Mouse (Mus musculus) embryonic facial prominence, embryonic 14.5 days (tissue): ENCODE measurements around the gene Tbc1d14. TPM values are rescaled to one million over a fixed set of nuclear protein-coding genes. Genes with fewer than 3 reads are reported as not detected.

Experiments used
- ATAC-seq: fragments of 200-750 bp; cut with Nextera tagmentation; 2 replicates; pipeline ENCODE4 v1.8.0; 2017; ENCODE audit warnings: low read depth, moderate number of reproducible peaks, moderate TSS enrichment
- DNase-seq: peaks from one replicate; pipeline ENCODE4 v3.0.0-alpha.2; 2015; ENCODE audit warnings: low spot score
- H3K27ac ChIP-seq: fragments of 300-500 bp; sonication (generic); replicated peaks from 2 replicates; pipeline ENCODE4 v1.5.1; 2014; ENCODE audit warnings: low read depth, mild to moderate bottlenecking, low read length, moderate library complexity
- H3K27me3 ChIP-seq: fragments of 300-500 bp; sonication (generic); replicated peaks from 2 replicates; pipeline ENCODE4 v1.6.1; 2014; ENCODE audit warnings: low read length; ENCODE audit not compliant: control insufficient read depth, insufficient read depth
- H3K36me3 ChIP-seq: fragments of 300-500 bp; sonication (generic); 2 replicates; pipeline ENCODE4 v1.6.1; 2014; ENCODE audit warnings: low read length, mixed read lengths; ENCODE audit not compliant: control insufficient read depth, insufficient read depth
- H3K4me1 ChIP-seq: fragments of 300-500 bp; sonication (generic); 2 replicates; pipeline ENCODE4 v1.6.1; 2014; ENCODE audit warnings: antibody characterized with exemption, low read length; ENCODE audit not compliant: control insufficient read depth, insufficient read depth
- H3K4me2 ChIP-seq: fragments of 300-500 bp; sonication (generic); 2 replicates; pipeline ENCODE4 v1.6.1; 2014; ENCODE audit warnings: low read depth, mild to moderate bottlenecking, low read length, moderate library complexity, mixed read lengths
- H3K4me3 ChIP-seq: fragments of 300-500 bp; sonication (generic); 2 replicates; pipeline ENCODE4 v1.5.1; 2014; ENCODE audit warnings: low read depth, mild to moderate bottlenecking, low read length
- H3K9ac ChIP-seq: fragments of 300-500 bp; sonication (generic); 2 replicates; pipeline ENCODE4 v1.6.1; 2014; ENCODE audit warnings: low read depth, mild to moderate bottlenecking, low read length, moderate library complexity, mixed read lengths
- H3K9me3 ChIP-seq: fragments of 300-500 bp; sonication (generic); 2 replicates; pipeline ENCODE4 v1.6.1; 2016; ENCODE audit warnings: low read length; ENCODE audit not compliant: control insufficient read depth
- WGBS: fragments of 180-500 bp; shearing (Covaris S2); extraction: QIAGEN DNeasy Blood & Tissue Kit; methylation state at CpG from one replicate; pipeline ENCODE4 v1.1.7; 2014; 5-methylcytosine and 5-hydroxymethylcytosine counted together
- polyA plus RNA-seq: library from polyadenylated mRNA; unstranded; fragments of >200 nt; fragmentation: Nextera tagmentation; extraction: Ambion mirVana; gene quantifications from 2 replicates; pipeline ENCODE4 v1.2.1, GENCODE M21; 2014

The Tbc1d14 gene
- polyA plus RNA-seq, 1 experiment from 2014 or later, result 38.5 TPM

DNA sequence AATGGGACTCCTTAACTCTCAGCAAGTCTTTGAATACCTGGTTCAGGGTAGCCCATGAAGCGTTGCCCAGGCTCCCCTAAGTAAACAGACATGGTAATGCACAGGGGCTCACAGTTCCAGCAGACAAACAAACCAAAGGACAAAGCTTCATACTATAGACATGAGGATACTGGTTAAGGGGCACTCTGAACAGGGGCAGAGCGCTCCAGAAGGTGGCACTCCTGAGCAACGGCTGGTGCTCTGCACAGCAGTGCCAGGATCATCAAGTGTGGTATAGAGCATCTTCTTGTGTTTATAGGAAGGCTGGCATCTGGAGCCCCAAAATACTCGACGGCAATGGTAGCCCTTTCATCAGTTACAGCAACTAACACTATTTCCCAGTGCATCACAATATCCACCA is 10.0 kb upstream of the Tbc1d14 start:
- H3K36me3 ChIP-seq, result peaks cover 81% of the 10 kb centered on the region
- DNase-seq, result no peak
- H3K4me2 ChIP-seq, result no peak overlapping the region
- WGBS, result 81% methylated on average over 5 of the region's 5 CpGs
- H3K27ac ChIP-seq, result no peak overlapping the region
- no peaks in the 10 kb centered on the region for H3K9me3 ChIP-seq
- H3K4me3 ChIP-seq, result no peak overlapping the region
- 0 out of 2 replicates have a peak, but pooled peaks have one; percentile 57 for ATAC-seq
- no peak overlapping the region for H3K9ac ChIP-seq
- no peaks in the 10 kb centered on the region for H3K27me3 ChIP-seq
- H3K4me1 ChIP-seq, result no peaks in the 10 kb centered on the region

- Histone ChIP-seq H3K4me3 (no peak overlapping the region), H3K27me3 (no peaks in the 10 kb centered on the region), H3K4me1 (no peaks in the 10 kb centered on the region), H3K9me3 (no peaks in the 10 kb centered on the region), H3K9ac (no peak overlapping the region), H3K4me2 (no peak overlapping the region), H3K36me3 (peaks cover 75% of the 10 kb centered on the region), H3K27ac (no peak overlapping the region)
- WGBS, result 95% methylated on average over 9 of the region's 9 CpGs
- ATAC-seq (no peak), DNase-seq (no peak)
These were observed 9.0 kb upstream of the Tbc1d14 start for GRCm38 (mm10) chr5:36602028-36602427.

DNA sequence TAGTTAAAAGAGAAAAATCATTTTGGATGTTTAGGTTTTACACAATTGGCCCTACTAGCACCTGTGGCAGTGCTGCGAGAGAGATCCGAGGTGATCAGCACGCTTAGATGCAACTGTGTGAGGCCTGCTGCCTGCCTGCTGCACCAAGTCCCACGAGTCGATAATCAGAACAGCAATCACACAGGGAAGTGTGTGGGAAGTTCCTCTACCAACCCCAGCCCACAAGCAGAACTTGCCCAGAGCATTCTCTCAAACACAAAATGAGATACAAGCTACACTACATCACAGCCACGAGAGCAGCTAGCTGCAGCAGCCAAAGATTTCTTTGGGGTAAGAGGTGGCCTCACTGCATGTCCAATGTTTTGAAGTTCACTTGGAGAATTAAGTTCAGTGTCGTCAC is 8.4 kb upstream of the Tbc1d14 start:
- DNase-seq, result no peak
- ATAC-seq, result no peak

GRCm38 (mm10) chr5:36598883-36599282 is 5.8 kb upstream of the Tbc1d14 start:
- H3K36me3 ChIP-seq, result peaks cover 47% of the 10 kb centered on the region
- DNase-seq (no peak), ATAC-seq (no peak)
- no peak overlapping the region for H3K4me3 ChIP-seq
- H3K27me3 ChIP-seq, result no peaks in the 10 kb centered on the region
- no peaks in the 10 kb centered on the region for H3K9me3 ChIP-seq
- WGBS, result 91% methylated on average over 1 of the region's 1 CpGs
- no peak overlapping the region for H3K4me2 ChIP-seq
- no peak overlapping the region for H3K27ac ChIP-seq
- H3K9ac ChIP-seq, result no peak overlapping the region
- H3K4me1 ChIP-seq, result no peaks in the 10 kb centered on the region

More for the DNA sequence above, 8.4 kb upstream of the Tbc1d14 start:
- Histone ChIP-seq H3K27ac (no peak overlapping the region), H3K4me1 (no peaks in the 10 kb centered on the region), H3K4me2 (no peak overlapping the region), H3K36me3 (peaks cover 69% of the 10 kb centered on the region), H3K9ac (no peak overlapping the region), H3K9me3 (no peaks in the 10 kb centered on the region), H3K4me3 (no peak overlapping the region), H3K27me3 (no peaks in the 10 kb centered on the region)
- 94% methylated on average over 7 of the region's 7 CpGs for WGBS

GRCm38 (mm10) chr5:36597653-36598052 is 4.6 kb upstream of the Tbc1d14 start:
- Histone ChIP-seq H3K4me1 (no peaks in the 10 kb centered on the region), H3K27me3 (no peaks in the 10 kb centered on the region), H3K27ac (no peak overlapping the region), H3K36me3 (peaks cover 35% of the 10 kb centered on the region), H3K9ac (no peak overlapping the region), H3K9me3 (no peaks in the 10 kb centered on the region), H3K4me3 (no peak overlapping the region), H3K4me2 (no peak overlapping the region)
- DNase-seq, result no peak
- WGBS, result 34% methylated on average over 4 of the region's 4 CpGs
- 0 out of 2 replicates have a peak, but pooled peaks have one; percentile 46 for ATAC-seq

DNA sequence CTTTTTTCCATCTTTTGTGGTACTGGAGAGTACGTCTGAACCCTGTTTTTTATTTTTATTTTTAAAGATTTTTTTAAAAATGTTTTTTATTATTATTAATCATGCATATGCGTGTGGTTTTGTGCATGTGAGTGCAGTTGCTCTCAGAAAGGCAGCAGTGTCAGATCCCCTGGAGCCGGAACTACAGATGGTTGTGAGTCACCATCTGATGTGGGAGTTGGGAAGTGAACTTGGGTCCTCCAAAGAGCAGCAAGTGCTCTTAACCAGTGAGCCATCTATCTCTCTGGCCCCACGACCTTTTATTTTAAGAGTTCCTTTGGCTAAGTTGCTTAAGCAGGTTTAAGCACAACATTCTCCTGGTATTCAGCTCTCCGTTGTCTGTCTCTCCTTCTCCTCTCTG is 3.1 kb upstream of the Tbc1d14 start:
- Histone ChIP-seq H3K4me2 (no peak overlapping the region), H3K36me3 (peaks cover 21% of the 10 kb centered on the region), H3K4me1 (no peaks in the 10 kb centered on the region), H3K27ac (no peak overlapping the region), H3K27me3 (no peaks in the 10 kb centered on the region), H3K9ac (no peak overlapping the region), H3K9me3 (no peaks in the 10 kb centered on the region), H3K4me3 (no peak overlapping the region)
- DNase-seq, result no peak
- WGBS, result 76% methylated on average over 5 of the region's 5 CpGs
- no peak for ATAC-seq

GRCm38 (mm10) chr5:36595115-36595514 is 2.0 kb upstream of the Tbc1d14 start:
- Histone ChIP-seq H3K4me2 (no peak overlapping the region), H3K4me3 (no peak overlapping the region), H3K27me3 (no peaks in the 10 kb centered on the region), H3K9ac (no peak overlapping the region), H3K36me3 (peaks cover 12% of the 10 kb centered on the region; the same call in 1 of the 2 replicates), H3K4me1 (no peaks in the 10 kb centered on the region), H3K27ac (no peak overlapping the region), H3K9me3 (no peaks in the 10 kb centered on the region)
- ATAC-seq (no peak), DNase-seq (no peak)
- WGBS, result 15% methylated on average over 3 of the region's 3 CpGs

- H3K9ac ChIP-seq, result no peak overlapping the region
- H3K9me3 ChIP-seq, result no peaks in the 10 kb centered on the region
- no peak overlapping the region for H3K4me2 ChIP-seq
- no peak overlapping the region for H3K27ac ChIP-seq
- DNase-seq (no peak), ATAC-seq (no peak)
- H3K27me3 ChIP-seq, result no peaks in the 10 kb centered on the region
- WGBS, result 86% methylated on average over 3 of the region's 3 CpGs
- no peak overlapping the region for H3K4me3 ChIP-seq
- H3K36me3 ChIP-seq, result 0 out of 2 replicates have a peak, but pooled peaks cover 4% of the 10 kb centered on the region
- no peaks in the 10 kb centered on the region for H3K4me1 ChIP-seq
These were observed 1.3 kb upstream of the Tbc1d14 start for GRCm38 (mm10) chr5:36594344-36594743.

GRCm38 (mm10) chr5:36590499-36590920 is 2.6 kb downstream of the Tbc1d14 start:
- Histone ChIP-seq H3K4me2 (no peak overlapping the region), H3K9ac (no peak overlapping the region), H3K4me3 (no peak overlapping the region), H3K27ac (no peak overlapping the region), H3K4me1 (no peaks in the 10 kb centered on the region), H3K36me3 (no peaks in the 10 kb centered on the region), H3K9me3 (no peaks in the 10 kb centered on the region), H3K27me3 (no peaks in the 10 kb centered on the region)
- DNase-seq (no peak), ATAC-seq (no peak)
- WGBS, result 66% methylated on average over 5 of the region's 5 CpGs
